Mouse (Mus musculus) splenic B cell, adult 2 months (primary cell): Measurements from ENCODE around the gene Napepld.
"Not testable (repeated sequence)": the region's sequence is repeated elsewhere in the genome, so short reads cannot be mapped to it uniquely, and the experiment has no call there.

Source experiments
- DNase-seq: peaks from one replicate; pipeline ENCODE4 v3.0.0-alpha.2; 2011; ENCODE audit warnings: low read depth, low spot score
- H3K27me3 ChIP-seq: 2 replicates; pipeline ENCODE4 v1.6.1; 2012; ENCODE audit warnings: mild to moderate bottlenecking, low read length, moderate library complexity, mixed read lengths; ENCODE audit not compliant: control insufficient read depth, poor library complexity, insufficient read depth, severe bottlenecking
- H3K36me3 ChIP-seq: 2 replicates; pipeline ENCODE4 v1.6.1; 2012; ENCODE audit warnings: mild to moderate bottlenecking, low read length, moderate library complexity, mixed read lengths; ENCODE audit not compliant: control insufficient read depth, poor library complexity, insufficient read depth, severe bottlenecking

Gene Napepld

GRCm38 (mm10) chr5:21724427-21724826 is 23.2 kb upstream of the Napepld start:
- H3K27me3 ChIP-seq: no peaks in the 10 kb centered on the region
- no peak for DNase-seq
- H3K36me3 ChIP-seq: no peaks in the 10 kb centered on the region

GRCm38 (mm10) chr5:21719209-21719608 is 18.0 kb upstream of the Napepld start:
- Histone ChIP-seq H3K27me3 (no peaks in the 10 kb centered on the region), H3K36me3 (no peaks in the 10 kb centered on the region)
- DNase-seq: no peak

DNA sequence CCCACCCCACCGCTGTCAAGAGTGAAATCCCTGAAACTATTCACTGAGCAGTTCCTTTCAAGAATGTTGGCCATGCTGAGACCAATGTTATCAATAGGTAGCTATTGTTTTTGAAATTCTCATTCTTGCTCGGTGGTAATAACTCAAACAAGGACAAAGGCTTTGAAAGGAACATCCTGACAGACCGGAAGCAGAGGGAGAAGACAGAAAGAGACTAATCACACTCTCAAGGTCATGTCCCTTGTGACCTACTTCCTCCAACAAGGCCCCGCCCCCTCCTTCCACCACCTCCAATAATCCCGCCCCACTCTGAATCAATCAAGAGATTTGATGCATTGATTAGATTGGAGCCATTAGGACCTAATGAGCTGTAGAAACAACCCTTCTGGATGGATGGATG is 17.4 kb upstream of the Napepld start:
- H3K27me3 ChIP-seq: no peaks in the 10 kb centered on the region
- H3K36me3 ChIP-seq: no peaks in the 10 kb centered on the region
- DNase-seq: no peak

DNA sequence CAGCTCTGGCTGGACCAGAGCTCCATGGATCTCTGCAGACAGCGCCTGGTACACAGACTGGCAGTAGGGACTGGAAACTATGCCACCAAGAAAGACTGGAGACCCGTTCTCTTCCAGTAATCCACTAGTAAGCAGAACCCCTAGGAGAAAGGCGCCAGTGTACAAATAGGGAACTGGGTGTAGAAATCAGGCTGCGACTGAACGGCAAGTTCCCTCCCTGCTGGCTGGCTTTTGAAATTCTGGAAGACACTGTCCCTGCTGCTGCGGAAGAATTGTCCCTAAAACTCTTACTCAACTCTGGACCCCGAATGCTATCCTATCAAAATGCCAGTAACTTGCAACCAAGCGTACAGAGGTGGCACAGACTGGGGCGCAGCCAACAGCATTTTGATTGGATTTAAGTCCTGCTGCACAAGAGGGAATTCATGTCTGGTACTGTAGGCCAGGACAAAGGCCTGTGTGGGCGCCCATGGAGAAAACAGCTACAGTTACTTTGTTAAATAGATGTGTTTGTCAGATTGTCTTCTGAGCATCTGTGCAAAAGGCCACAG is 16.0 kb upstream of the Napepld start:
- Histone ChIP-seq H3K36me3 (no peaks in the 10 kb centered on the region), H3K27me3 (no peaks in the 10 kb centered on the region)
- no peak for DNase-seq

GRCm38 (mm10) chr5:21714447-21714846 is 13.3 kb upstream of the Napepld start:
- DNase-seq: peak; percentile 30
- no peaks in the 10 kb centered on the region for H3K27me3 ChIP-seq
- H3K36me3 ChIP-seq: no peaks in the 10 kb centered on the region

DNA sequence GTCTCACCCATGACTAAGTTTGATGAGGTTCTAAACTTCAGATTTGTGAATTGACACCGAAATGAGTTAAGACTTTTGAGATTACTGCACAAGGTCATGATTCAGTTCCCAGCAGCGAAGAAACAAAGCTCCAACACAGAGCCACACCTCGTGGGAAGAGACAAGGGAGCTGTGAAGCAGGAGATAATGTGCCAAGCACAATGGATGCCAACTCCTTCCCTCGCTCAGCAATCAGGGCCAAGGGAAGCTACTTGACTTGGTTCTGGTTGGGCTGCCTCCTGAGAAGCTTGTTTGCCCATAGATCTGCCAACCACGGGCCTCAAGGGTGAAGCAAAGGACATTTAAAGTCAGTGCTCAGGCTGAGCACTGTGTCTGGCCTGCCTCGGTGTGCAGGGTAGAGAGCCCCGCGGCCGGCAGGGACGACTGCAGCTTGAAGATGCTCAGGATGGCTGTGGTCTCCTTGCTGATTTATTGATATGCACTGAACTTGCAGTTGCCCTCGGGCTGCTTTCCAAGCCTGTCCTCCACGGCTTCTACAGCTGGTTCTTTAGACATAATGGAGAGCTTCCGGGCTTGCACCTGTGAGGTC is 11.0 kb upstream of the Napepld start:
- DNase-seq: no peak
- no peaks in the 10 kb centered on the region for H3K36me3 ChIP-seq
- H3K27me3 ChIP-seq: no peaks in the 10 kb centered on the region

- H3K36me3 ChIP-seq, H3K27me3 ChIP-seq, DNase-seq: not testable (repeated sequence)
These were observed 6.8 kb upstream of the Napepld start for GRCm38 (mm10) chr5:21708011-21708410.

GRCm38 (mm10) chr5:21706546-21706945 is 5.3 kb upstream of the Napepld start:
- no peaks in the 10 kb centered on the region for H3K27me3 ChIP-seq
- no peaks in the 10 kb centered on the region for H3K36me3 ChIP-seq
- no peak for DNase-seq

GRCm38 (mm10) chr5:21703708-21704107 is 2.5 kb upstream of the Napepld start:
- Histone ChIP-seq H3K36me3 (no peaks in the 10 kb centered on the region), H3K27me3 (no peaks in the 10 kb centered on the region)
- DNase-seq: no peak

- no peaks in the 10 kb centered on the region for H3K36me3 ChIP-seq
These were observed 1.8 kb upstream of the Napepld start for GRCm38 (mm10) chr5:21702873-21703475.

DNA sequence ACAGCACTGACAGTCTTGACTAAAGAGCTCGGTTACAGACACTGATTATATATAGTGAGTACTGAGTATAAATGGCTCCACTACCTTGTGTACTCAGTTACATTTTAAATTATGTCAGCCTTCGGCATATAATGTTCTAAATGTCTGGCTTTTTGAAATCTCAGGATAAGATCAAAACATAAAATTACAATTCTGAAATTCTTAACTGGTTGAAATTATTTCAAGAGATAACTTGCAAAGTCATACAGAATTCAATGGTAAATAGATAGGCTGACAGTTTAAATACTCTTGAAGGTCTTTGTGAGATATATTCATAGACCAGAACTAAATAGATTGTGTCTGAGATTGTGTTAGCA is 791 bp upstream of the Napepld start:
- DNase-seq: no peak
- H3K36me3 ChIP-seq: no peaks in the 10 kb centered on the region
- no peaks in the 10 kb centered on the region for H3K27me3 ChIP-seq

More at GRCm38 (mm10) chr5:21702873-21703475, 1.8 kb upstream of the Napepld start:
- H3K27me3 ChIP-seq: no peaks in the 10 kb centered on the region
- DNase-seq: no peak

DNA sequence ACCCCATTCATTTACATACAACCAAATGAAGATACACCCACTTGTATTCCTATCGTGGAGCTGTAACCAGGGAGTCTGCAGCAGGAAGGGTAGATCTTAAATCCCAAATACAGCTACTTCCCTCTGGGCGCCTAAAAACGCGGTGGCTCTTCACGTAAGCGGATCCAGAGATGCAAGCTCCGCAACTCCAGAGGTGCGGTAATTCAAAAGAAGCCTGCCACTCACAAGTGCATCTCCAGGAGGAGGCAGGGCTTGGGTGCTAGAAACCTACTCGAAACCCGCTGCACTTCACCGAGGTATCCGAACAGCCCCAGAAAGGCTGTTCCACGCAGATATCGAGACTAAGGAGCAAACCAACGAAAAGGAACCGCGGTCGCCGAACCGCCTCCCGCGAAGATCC is 262 bp downstream of the Napepld start:
- no peak for DNase-seq
- no peaks in the 10 kb centered on the region for H3K36me3 ChIP-seq

DNA sequence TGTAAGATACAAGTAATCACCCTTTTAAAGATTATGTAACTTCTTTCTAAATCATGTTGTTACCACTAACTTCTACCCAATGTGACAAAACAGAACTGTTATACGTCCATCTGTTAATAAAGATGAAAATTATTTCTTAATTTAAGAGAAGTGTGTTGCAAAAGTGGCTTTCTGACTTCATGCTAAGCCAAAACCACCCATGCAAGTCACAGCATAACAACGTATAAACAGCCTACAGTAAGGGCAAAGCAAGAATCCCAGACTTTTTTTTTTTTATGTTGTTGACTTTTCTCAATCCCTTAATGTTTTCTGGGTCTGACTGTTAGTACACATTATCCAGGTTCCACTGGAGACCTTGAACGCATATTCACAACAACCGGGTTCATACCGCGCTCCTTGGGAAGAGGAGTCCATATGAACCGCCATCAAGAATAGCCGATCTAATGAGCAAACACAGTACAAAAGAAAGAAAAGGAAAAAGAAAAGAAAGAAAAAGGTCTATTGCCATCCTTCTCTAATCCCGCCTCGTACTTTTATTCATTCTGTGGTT is 849 bp downstream of the Napepld start:
- DNase-seq: no peak
- H3K27me3 ChIP-seq: no peaks in the 10 kb centered on the region
- H3K36me3 ChIP-seq: no peaks in the 10 kb centered on the region

More for the DNA sequence above, 262 bp downstream of the Napepld start:
- H3K27me3 ChIP-seq: no peaks in the 10 kb centered on the region

DNA sequence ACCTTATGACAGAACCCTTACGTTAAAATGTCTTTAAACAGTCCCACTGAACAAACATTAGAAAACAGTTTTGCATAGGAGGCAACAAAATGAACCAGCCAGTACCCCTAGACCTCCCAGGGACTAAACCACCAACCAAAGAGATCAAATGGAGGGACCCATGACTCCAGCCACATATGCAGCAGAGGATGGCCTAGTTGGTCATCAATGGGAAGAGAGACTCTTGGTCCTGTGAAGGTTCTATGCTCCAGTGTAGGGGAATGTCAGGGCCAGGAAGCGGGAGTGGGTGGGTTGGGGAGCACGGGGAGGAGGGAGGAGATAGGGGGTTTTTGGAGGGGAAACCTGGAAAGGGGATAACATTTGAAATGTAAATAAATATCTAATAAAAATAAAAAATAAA is 1.6 kb downstream of the Napepld start:
- DNase-seq: not testable (repeated sequence)

DNA sequence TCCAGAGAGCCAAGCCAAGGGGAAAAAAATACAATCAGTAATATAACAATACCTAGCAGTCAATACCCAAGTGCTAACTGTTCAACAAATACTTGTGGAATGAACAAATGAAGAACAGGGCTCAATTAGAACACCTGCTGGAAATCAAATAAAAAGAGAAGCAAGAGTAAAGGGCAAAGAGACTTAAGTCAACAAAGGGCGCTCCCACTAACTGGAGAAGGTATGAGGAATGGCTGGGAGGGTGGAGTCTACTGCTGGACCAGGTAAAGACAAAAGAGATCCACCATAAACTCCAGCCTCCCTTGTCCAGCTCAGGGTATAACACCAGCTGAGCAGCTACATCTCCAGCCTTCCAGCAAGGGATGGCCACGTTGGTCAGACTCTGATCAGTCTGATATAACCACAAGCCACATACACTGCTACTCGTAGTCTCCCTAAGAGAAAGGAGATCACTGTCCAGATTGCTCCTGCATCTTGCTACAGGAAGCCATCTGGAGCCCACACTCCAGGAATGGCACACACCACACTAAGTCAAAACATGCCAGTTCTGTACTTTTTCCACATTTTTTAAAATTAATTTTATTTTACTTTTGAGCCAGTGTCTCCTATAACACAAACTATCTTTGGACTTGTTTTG is 6.2 kb downstream of the Napepld start:
- Histone ChIP-seq H3K36me3 (no peaks in the 10 kb centered on the region), H3K27me3 (no peaks in the 10 kb centered on the region)
- DNase-seq: no peak

More for the DNA sequence above, 1.6 kb downstream of the Napepld start:
- H3K36me3 ChIP-seq, H3K27me3 ChIP-seq: not testable (repeated sequence)
